Mouse (Mus musculus) monocyte, adult 2 months (primary cell): ENCODE measurements around the gene Dao.
A peak's percentile ranks its signal among the peaks of the same experiment; 100 is the strongest.

Source experiments
- DNase-seq, 2 experiments: peaks; one replicate each; pipeline ENCODE4 v3.0.0; 2022; ENCODE audit warnings: low spot score in 2 of 2, low read depth in 1 of 2

Gene Dao

GRCm38 (mm10) chr5:114024885-114025284 lies 21.4 kb downstream of the Dao start:
- DNase-seq = no peak

- no peak for DNase-seq
Observed at GRCm38 (mm10) chr5:114027217-114027944, 23.9 kb downstream of the Dao start.

GRCm38 (mm10) chr5:114028111-114028510 lies 24.6 kb downstream of the Dao start:
- no peak for DNase-seq

GRCm38 (mm10) chr5:114030652-114031051 lies 27.1 kb downstream of the Dao start:
- no peak for DNase-seq

- no peak for DNase-seq
Observed at GRCm38 (mm10) chr5:114032161-114032763, 28.8 kb downstream of the Dao start.

GRCm38 (mm10) chr5:114034393-114034792 lies 30.9 kb downstream of the Dao start:
- DNase-seq = no peak

GRCm38 (mm10) chr5:114035111-114035510 lies 31.6 kb downstream of the Dao start:
- no peak for DNase-seq

- no peak for DNase-seq
Observed at GRCm38 (mm10) chr5:114040508-114040907, 37.0 kb downstream of the Dao start.

- DNase-seq = no peak
Observed at GRCm38 (mm10) chr5:114040911-114041310, 37.4 kb downstream of the Dao start.

- DNase-seq = peak in 1 of 2 experiments; percentile 7
Observed at GRCm38 (mm10) chr5:114041327-114041930, 37.9 kb downstream of the Dao start.

- DNase-seq = no peak
Observed at GRCm38 (mm10) chr5:114043800-114044199, 40.3 kb downstream of the Dao start.

GRCm38 (mm10) chr5:114045134-114045533 lies 41.6 kb downstream of the Dao start:
- DNase-seq = no peak

- DNase-seq = no peak
Observed at GRCm38 (mm10) chr5:114046151-114046550, 42.6 kb downstream of the Dao start.

- no peak for DNase-seq
Observed at GRCm38 (mm10) chr5:114046604-114047003, 43.1 kb downstream of the Dao start.

GRCm38 (mm10) chr5:114047182-114047581 lies 43.7 kb downstream of the Dao start:
- DNase-seq = no peak

- DNase-seq = no peak
Observed at GRCm38 (mm10) chr5:114048731-114049308, 45.3 kb downstream of the Dao start.

GRCm38 (mm10) chr5:114052246-114052761 lies 48.8 kb downstream of the Dao start:
- no peak for DNase-seq

GRCm38 (mm10) chr5:114057129-114057731 lies 53.7 kb downstream of the Dao start:
- no peak for DNase-seq

- DNase-seq = no peak
Observed at GRCm38 (mm10) chr5:114061675-114062074, 58.2 kb downstream of the Dao start.

- no peak for DNase-seq
Observed at GRCm38 (mm10) chr5:114063958-114064357, 60.5 kb downstream of the Dao start.

GRCm38 (mm10) chr5:114065161-114065560 lies 61.7 kb downstream of the Dao start, which contains the start of gene Usp30:
Gene Usp30, plus strand, starts transcription at chr5:114065461.
- no peak for DNase-seq
